Mouse (Mus musculus): Measurements from ENCODE around the gene Shroom3. TPM values are rescaled to one million over a fixed set of nuclear protein-coding genes. Genes with fewer than 3 reads are reported as not detected.

Gene Shroom3
- polyA plus RNA-seq, 1 experiment from 2014 or later: 6.4 TPM

DNA sequence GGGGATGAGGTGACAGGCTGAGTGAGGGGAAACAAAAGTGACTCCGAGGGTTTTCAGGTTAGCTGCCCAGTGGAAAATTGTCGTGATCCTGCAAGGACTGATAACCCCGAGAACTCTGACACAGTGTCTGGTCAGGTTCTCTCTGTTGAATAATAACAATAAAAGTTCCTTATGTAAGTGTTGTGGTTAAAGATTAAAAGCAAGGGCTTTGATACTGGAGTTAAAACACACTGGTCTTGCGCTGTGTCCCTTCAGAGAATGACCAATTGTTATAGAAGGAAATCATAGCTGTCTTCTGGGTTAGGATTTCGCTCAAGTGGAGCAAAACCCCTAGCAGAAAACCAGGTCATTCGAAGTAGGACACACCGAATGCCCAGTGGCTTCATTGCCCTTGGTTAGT lies 140.3 kb downstream of the Shroom3 start:
- Histone ChIP-seq H3K9ac (ENCODE audit: low read depth, low read length) (no peak overlapping the region), H3K27ac (ENCODE audit: low read length) (no peak overlapping the region), H3K27me3 (replicated peaks; ENCODE audit: control insufficient read depth, insufficient read depth, low read length) (no peaks in the 10 kb centered on the region), H3K4me1 (ENCODE audit: control insufficient read depth, insufficient read depth, low read length) (peaks cover 3% of the 10 kb centered on the region), H3K4me3 (ENCODE audit: low read length) (no peak overlapping the region), H3K4me2 (ENCODE audit: low read depth, low read length) (no peak overlapping the region), H3K36me3 (ENCODE audit: control insufficient read depth, insufficient read depth, low read length) (no peaks in the 10 kb centered on the region), H3K9me3 (ENCODE audit: control insufficient read depth, low read length) (no peaks in the 10 kb centered on the region)
- 68% methylated on average over 7 of the region's 7 CpGs for WGBS
- peak; percentile 6; the same call in 1 of the 2 replicates for ATAC-seq

DNA sequence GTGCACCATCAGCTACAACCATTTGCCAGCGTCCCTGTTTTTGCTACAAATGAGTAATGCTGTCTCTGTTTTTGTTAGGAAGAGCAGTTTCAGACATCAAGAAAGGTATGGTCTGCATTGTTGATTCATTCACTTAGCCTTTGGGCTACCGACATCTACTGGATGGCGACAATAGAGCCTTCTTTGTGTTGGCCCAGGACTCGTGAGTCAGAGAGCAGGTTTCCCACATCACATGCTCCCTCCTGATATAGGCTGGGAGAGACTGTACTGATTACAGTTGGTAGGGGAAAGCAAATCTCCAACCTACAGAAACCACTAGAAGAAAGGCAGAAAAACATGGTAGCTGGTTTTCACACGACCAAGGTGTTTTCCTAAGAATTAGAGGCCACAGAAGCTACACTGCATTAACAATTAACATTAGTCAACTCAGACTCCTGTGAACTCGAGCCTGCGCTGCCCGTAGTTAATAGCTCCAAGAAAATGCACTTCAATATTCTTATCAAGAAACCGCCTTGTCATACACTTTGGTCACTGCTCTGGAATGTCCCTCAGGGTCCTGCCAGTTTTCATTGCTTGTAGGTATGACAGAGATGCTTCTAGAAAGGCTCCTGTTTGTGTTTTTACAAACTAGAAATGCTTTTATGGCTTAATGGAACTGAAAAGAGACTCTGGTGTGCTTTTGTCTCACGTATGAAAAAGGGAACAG lies 141.2 kb downstream of the Shroom3 start:
- WGBS: 61% methylated on average over 10 of the region's 10 CpGs
- peak; percentile 76 for ATAC-seq
- peak overlapping the region; percentile 47 for H3K27ac ChIP-seq (ENCODE audit: low read length)

GRCm38 (mm10) chr5:92830391-92830790 lies 147.2 kb downstream of the Shroom3 start:
- 74% methylated on average over 1 of the region's 1 CpGs for WGBS
- ATAC-seq: no peak
- Histone ChIP-seq H3K27me3 (replicated peaks; ENCODE audit: control insufficient read depth, insufficient read depth, low read length) (no peaks in the 10 kb centered on the region), H3K9ac (ENCODE audit: low read depth, low read length) (no peak overlapping the region), H3K9me3 (ENCODE audit: control insufficient read depth, low read length) (no peaks in the 10 kb centered on the region), H3K4me1 (ENCODE audit: control insufficient read depth, insufficient read depth, low read length) (peaks cover 3% of the 10 kb centered on the region; the same call in 1 of the 2 replicates), H3K4me2 (ENCODE audit: low read depth, low read length) (no peak overlapping the region), H3K27ac (ENCODE audit: low read length) (no peak overlapping the region), H3K36me3 (ENCODE audit: control insufficient read depth, insufficient read depth, low read length) (no peaks in the 10 kb centered on the region), H3K4me3 (ENCODE audit: low read length) (no peak overlapping the region)

More for the DNA sequence above, 141.2 kb downstream of the Shroom3 start:
- H3K4me2 ChIP-seq (ENCODE audit: low read depth, low read length): no peak overlapping the region
- H3K4me1 ChIP-seq (ENCODE audit: control insufficient read depth, insufficient read depth, low read length): peaks cover 3% of the 10 kb centered on the region
- no peaks in the 10 kb centered on the region for H3K36me3 ChIP-seq (ENCODE audit: control insufficient read depth, insufficient read depth, low read length)
- H3K27me3 ChIP-seq (replicated peaks; ENCODE audit: control insufficient read depth, insufficient read depth, low read length): no peaks in the 10 kb centered on the region
- no peaks in the 10 kb centered on the region for H3K9me3 ChIP-seq (ENCODE audit: control insufficient read depth, low read length)
- H3K4me3 ChIP-seq (ENCODE audit: low read length): no peak overlapping the region
- H3K9ac ChIP-seq (ENCODE audit: low read depth, low read length): no peak overlapping the region

DNA sequence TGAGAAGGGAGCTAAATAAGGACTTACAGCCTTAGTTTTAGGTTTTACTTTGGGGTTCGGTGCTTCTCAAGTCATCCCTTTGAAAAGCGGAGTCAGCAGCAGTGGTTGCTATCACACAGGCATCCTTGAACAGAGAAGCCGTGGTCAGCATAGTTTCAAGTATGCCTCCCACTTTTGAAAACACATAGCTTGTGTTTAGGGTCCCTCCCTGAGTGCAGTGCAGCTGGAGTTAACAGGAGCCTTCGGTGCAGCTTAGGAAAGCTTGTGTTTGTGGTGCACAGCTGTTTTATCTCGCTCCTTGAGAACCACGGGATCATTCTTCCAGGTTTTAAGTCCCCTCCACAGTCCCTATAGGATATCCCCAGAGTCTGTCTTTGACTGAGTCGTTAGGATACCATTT lies 151.3 kb downstream of the Shroom3 start:
- H3K27me3 ChIP-seq (replicated peaks; ENCODE audit: control insufficient read depth, insufficient read depth, low read length): no peaks in the 10 kb centered on the region
- 41% methylated on average over 7 of the region's 7 CpGs for WGBS
- H3K4me2 ChIP-seq (ENCODE audit: low read depth, low read length): no peak overlapping the region
- H3K4me1 ChIP-seq (ENCODE audit: control insufficient read depth, insufficient read depth, low read length): peaks cover 12% of the 10 kb centered on the region
- no peak overlapping the region for H3K9ac ChIP-seq (ENCODE audit: low read depth, low read length)
- no peaks in the 10 kb centered on the region for H3K36me3 ChIP-seq (ENCODE audit: control insufficient read depth, insufficient read depth, low read length)
- H3K4me3 ChIP-seq (ENCODE audit: low read length): no peak overlapping the region
- H3K27ac ChIP-seq (ENCODE audit: low read length): no peak overlapping the region
- ATAC-seq: no peak
- no peaks in the 10 kb centered on the region; the same call in 1 of the 2 replicates for H3K9me3 ChIP-seq (ENCODE audit: control insufficient read depth, low read length)

DNA sequence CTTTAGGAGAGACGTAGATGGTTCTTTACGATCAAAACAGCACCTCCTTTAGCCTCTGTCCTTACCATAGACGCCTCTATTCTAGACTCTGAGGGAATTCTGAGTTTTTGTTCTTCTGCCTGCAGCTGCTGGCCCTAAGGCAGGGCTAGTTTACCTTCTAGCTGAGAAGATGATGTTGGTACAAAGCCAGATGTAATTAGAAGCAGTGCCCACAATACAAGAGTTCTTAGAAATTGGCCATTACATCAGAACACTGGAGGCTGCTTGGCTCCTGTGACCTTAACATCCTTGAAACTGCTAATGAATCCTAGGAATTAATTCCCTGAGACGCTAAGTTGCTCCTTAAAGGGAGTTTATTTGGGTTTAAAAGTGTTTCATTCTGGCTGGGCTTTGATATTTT lies 154.1 kb downstream of the Shroom3 start:
- 0 out of 2 replicates have a peak overlapping the region, but pooled peaks have one; percentile 5 for H3K27ac ChIP-seq (ENCODE audit: low read length)
- WGBS: 74% methylated on average over 4 of the region's 4 CpGs
- ATAC-seq: no peak
- H3K4me1 ChIP-seq (ENCODE audit: control insufficient read depth, insufficient read depth, low read length): peaks cover 18% of the 10 kb centered on the region
- H3K4me2 ChIP-seq (ENCODE audit: low read depth, low read length): no peak overlapping the region
- no peaks in the 10 kb centered on the region for H3K36me3 ChIP-seq (ENCODE audit: control insufficient read depth, insufficient read depth, low read length)
- H3K9ac ChIP-seq (ENCODE audit: low read depth, low read length): no peak overlapping the region
- no peaks in the 10 kb centered on the region for H3K27me3 ChIP-seq (replicated peaks; ENCODE audit: control insufficient read depth, insufficient read depth, low read length)
- no peak overlapping the region for H3K4me3 ChIP-seq (ENCODE audit: low read length)
- H3K9me3 ChIP-seq (ENCODE audit: control insufficient read depth, low read length): no peaks in the 10 kb centered on the region; the same call in 1 of the 2 replicates

DNA sequence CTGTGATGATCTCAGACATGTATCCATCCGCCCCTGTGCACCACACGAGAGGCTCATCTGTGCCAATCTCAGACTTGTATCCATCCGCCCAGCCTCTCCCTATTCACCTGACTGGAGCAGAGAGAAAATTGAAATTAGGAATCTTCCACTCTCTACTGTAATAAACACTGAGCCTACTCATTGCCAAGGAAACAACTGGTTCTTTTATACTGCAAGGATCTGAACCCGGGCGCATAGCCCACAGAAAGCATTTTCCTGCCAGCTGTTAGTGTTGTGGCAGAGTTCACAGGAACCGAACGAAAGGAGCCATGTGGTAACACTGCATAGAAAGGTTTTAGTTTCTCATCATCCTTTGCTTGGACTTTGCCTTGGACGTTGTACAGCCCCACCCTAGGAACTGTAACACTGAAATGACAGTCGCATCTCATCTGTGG lies 155.1 kb downstream of the Shroom3 start:
- Histone ChIP-seq H3K4me3 (ENCODE audit: low read length) (no peak overlapping the region), H3K27ac (ENCODE audit: low read length) (no peak overlapping the region), H3K27me3 (replicated peaks; ENCODE audit: control insufficient read depth, insufficient read depth, low read length) (no peaks in the 10 kb centered on the region), H3K9ac (ENCODE audit: low read depth, low read length) (no peak overlapping the region), H3K4me2 (ENCODE audit: low read depth, low read length) (no peak overlapping the region), H3K9me3 (ENCODE audit: control insufficient read depth, low read length) (no peaks in the 10 kb centered on the region; the same call in 1 of the 2 replicates), H3K36me3 (ENCODE audit: control insufficient read depth, insufficient read depth, low read length) (no peaks in the 10 kb centered on the region), H3K4me1 (ENCODE audit: control insufficient read depth, insufficient read depth, low read length) (peaks cover 25% of the 10 kb centered on the region)
- WGBS: 71% methylated on average over 9 of the region's 9 CpGs
- ATAC-seq: peak; percentile 86

DNA sequence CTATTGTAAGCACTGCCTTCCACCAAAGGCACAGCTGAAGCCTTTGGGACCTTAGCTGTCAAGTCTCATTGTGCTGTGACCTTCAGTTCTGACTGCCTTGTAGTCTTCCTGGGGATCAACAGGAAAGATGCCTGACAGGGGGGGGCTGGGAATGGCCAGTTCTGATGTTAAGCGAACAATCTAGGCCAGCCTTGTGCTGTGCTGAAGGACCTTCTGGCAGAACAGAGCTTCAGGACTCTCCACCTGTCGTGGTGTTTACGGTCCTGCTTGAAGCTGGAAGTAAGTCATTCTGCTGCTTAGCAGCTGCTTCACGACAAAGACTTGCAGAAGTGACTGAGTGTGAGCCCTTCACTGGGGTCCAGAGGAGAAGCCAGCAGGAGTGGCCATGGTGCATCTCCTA lies 156.1 kb downstream of the Shroom3 start:
- Histone ChIP-seq H3K36me3 (ENCODE audit: control insufficient read depth, insufficient read depth, low read length) (no peaks in the 10 kb centered on the region), H3K27ac (ENCODE audit: low read length) (no peak overlapping the region), H3K27me3 (replicated peaks; ENCODE audit: control insufficient read depth, insufficient read depth, low read length) (no peaks in the 10 kb centered on the region), H3K9ac (ENCODE audit: low read depth, low read length) (no peak overlapping the region), H3K9me3 (ENCODE audit: control insufficient read depth, low read length) (no peaks in the 10 kb centered on the region; the same call in 1 of the 2 replicates), H3K4me2 (ENCODE audit: low read depth, low read length) (no peak overlapping the region), H3K4me3 (ENCODE audit: low read length) (no peak overlapping the region), H3K4me1 (ENCODE audit: control insufficient read depth, insufficient read depth, low read length) (peaks cover 25% of the 10 kb centered on the region)
- no peak for ATAC-seq
- 56% methylated on average over 4 of the region's 4 CpGs for WGBS

- H3K4me1 ChIP-seq (ENCODE audit: control insufficient read depth, insufficient read depth, low read length): peaks cover 25% of the 10 kb centered on the region
- WGBS: 23% methylated on average over 5 of the region's 5 CpGs
- H3K4me3 ChIP-seq (ENCODE audit: low read length): no peak overlapping the region
- no peak overlapping the region for H3K9ac ChIP-seq (ENCODE audit: low read depth, low read length)
- no peak overlapping the region for H3K4me2 ChIP-seq (ENCODE audit: low read depth, low read length)
- peak; percentile 69 for ATAC-seq
- H3K27me3 ChIP-seq (replicated peaks; ENCODE audit: control insufficient read depth, insufficient read depth, low read length): no peaks in the 10 kb centered on the region
- no peaks in the 10 kb centered on the region; the same call in 1 of the 2 replicates for H3K9me3 ChIP-seq (ENCODE audit: control insufficient read depth, low read length)
- no peaks in the 10 kb centered on the region for H3K36me3 ChIP-seq (ENCODE audit: control insufficient read depth, insufficient read depth, low read length)
- peak overlapping the region; percentile 74 for H3K27ac ChIP-seq (ENCODE audit: low read length)
Measured at GRCm38 (mm10) chr5:92841474-92841873, 158.2 kb downstream of the Shroom3 start.

DNA sequence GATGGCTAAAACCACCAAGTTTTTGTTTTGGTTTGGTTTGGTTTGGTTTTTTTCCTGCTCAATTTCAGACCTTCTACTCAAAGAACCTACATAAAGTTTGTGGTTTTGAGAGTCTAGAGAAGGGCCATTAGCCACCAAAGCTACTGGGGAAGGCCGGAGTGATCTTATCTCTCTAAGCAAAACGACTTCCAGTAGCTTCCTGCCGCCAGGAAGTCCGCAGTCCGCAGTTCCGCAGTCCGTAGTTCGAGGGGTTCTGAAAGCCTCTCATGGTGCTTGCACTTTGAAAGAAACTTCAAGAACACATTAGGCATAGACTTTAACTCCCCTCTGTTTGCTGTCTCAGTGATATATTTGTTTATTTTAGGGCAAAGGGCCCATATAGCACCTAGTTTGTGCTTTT lies 159.2 kb downstream of the Shroom3 start:
- Histone ChIP-seq H3K4me3 (ENCODE audit: low read length) (no peak overlapping the region), H3K36me3 (ENCODE audit: control insufficient read depth, insufficient read depth, low read length) (no peaks in the 10 kb centered on the region), H3K4me1 (ENCODE audit: control insufficient read depth, insufficient read depth, low read length) (peaks cover 25% of the 10 kb centered on the region), H3K27me3 (replicated peaks; ENCODE audit: control insufficient read depth, insufficient read depth, low read length) (no peaks in the 10 kb centered on the region), H3K9me3 (ENCODE audit: control insufficient read depth, low read length) (no peaks in the 10 kb centered on the region), H3K27ac (ENCODE audit: low read length) (peak overlapping the region; percentile 46), H3K4me2 (ENCODE audit: low read depth, low read length) (no peak overlapping the region), H3K9ac (ENCODE audit: low read depth, low read length) (no peak overlapping the region)
- WGBS: 22% methylated on average over 8 of the region's 8 CpGs
- no peak for ATAC-seq

Data from intestine, embryonic 16.5 days (tissue).